Mouse (Mus musculus) hindbrain, embryonic 13.5 days (tissue): ENCODE measurements around the gene Zfp281. TPM values are rescaled to one million over a fixed set of nuclear protein-coding genes. Genes with fewer than 3 reads are reported as not detected.

Source experiments
- ATAC-seq: fragments of 200-750 bp; cut with Nextera tagmentation; 2 replicates; pipeline ENCODE4 v1.8.0; 2017; ENCODE audit warnings: moderate TSS enrichment; ENCODE audit not compliant: low FRiP score
- H3K27ac ChIP-seq: fragments of 300-500 bp; sonication (generic); 2 replicates; pipeline ENCODE4 v1.5.1; 2015; ENCODE audit warnings: inconsistent platforms, mild to moderate bottlenecking, moderate library complexity
- H3K27me3 ChIP-seq: fragments of 300-500 bp; sonication (generic); 2 replicates; pipeline ENCODE4 v1.6.1; 2015; ENCODE audit warnings: mild to moderate bottlenecking, inconsistent platforms
- H3K36me3 ChIP-seq: fragments of 300-500 bp; sonication (generic); 2 replicates; pipeline ENCODE4 v1.6.1; 2015; ENCODE audit warnings: mild to moderate bottlenecking, inconsistent platforms
- H3K4me1 ChIP-seq: fragments of 300-500 bp; sonication (generic); replicated peaks from 2 replicates; pipeline ENCODE4 v1.6.1; 2015; ENCODE audit warnings: inconsistent platforms
- H3K4me2 ChIP-seq: fragments of 300-500 bp; sonication (generic); 2 replicates; pipeline ENCODE4 v1.6.1; 2015; ENCODE audit warnings: inconsistent platforms, mild to moderate bottlenecking, moderate library complexity
- H3K4me3 ChIP-seq: fragments of 300-500 bp; sonication (generic); 2 replicates; pipeline ENCODE4 v1.5.1; 2015; ENCODE audit warnings: mild to moderate bottlenecking, inconsistent platforms
- H3K9ac ChIP-seq: fragments of 300-500 bp; sonication (generic); 2 replicates; pipeline ENCODE4 v1.6.1; 2015; ENCODE audit warnings: mild to moderate bottlenecking, inconsistent platforms
- H3K9me3 ChIP-seq: fragments of 300-500 bp; sonication (generic); 2 replicates; pipeline ENCODE4 v1.6.1; 2016; ENCODE audit warnings: inconsistent platforms
- WGBS: fragments of 180-500 bp; shearing (Covaris S2); methylation state at CpG from one replicate; pipeline ENCODE4 v1.1.7; 2015; 5-methylcytosine and 5-hydroxymethylcytosine counted together
- polyA plus RNA-seq: library from polyadenylated mRNA; unstranded; fragments of >200 nt; fragmentation: Nextera tagmentation; extraction: Ambion mirVana; gene quantifications from 2 replicates; pipeline ENCODE4 v1.2.1, GENCODE M21; 2015

Zfp281 gene
- polyA plus RNA-seq, 1 experiment from 2014 or later: 25.6 TPM

DNA sequence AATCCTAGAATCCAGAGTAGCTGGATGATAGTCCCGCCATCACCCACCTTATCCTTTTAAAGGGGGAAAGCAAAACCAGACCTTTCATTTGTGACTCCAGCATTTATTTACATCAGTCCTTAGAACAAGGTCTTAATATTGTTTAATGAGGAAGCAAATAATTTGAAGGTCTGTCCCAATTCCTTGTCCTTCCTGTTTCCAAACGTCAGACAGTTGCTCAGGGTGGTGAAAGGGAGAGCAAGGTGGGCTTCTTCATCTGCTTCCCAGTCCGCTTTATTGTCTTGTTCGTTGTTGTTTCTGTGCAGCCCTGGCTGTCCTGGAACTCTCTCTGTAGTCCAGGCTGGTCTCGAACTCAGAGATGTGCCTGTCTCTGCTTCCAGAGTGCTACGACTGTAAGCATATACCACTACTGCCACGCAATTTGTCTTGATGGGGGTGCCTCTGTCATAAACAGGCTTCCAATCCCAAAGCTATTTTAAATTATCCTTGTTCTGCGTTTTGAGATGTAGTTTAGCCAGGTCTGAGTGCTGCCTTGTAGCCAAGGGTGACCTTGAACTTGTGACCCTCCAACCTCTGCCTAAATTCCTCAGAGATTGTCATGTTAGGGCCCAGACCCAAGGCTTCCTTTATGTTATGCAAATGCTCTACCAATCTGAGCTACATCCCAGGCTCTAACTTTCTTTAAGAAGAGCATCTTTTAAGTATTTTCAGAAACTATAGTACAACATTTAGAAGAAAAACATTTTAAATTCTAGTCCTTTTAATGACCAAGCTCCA is 21.3 kb downstream of the Zfp281 start:
- Histone ChIP-seq H3K4me3 (no peak overlapping the region), H3K9me3 (no peaks in the 10 kb centered on the region), H3K27ac (no peak overlapping the region), H3K36me3 (no peaks in the 10 kb centered on the region), H3K27me3 (no peaks in the 10 kb centered on the region), H3K9ac (no peak overlapping the region), H3K4me1 (no peaks in the 10 kb centered on the region), H3K4me2 (no peak overlapping the region)
- ATAC-seq: no peak
- 91% methylated on average over 8 of the region's 8 CpGs for WGBS

DNA sequence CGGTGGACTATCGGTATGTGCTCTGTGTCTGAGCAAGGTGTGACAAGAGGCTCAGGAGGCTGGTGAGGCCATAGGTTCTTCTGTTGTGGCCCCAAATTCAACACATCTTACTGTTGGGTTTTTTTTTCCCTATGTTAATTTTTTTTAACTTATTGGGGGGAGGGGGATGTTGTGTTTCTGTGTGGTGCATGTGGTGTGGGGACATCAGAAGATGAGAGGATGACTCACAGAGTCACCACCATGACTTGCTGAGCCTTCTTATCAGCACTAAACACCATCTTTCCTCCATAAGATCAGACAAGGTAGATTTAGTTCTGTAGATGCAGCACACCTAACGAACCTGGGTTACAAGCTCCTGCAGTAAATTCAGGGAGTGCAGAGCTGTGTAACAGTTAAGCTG is 27.4 kb downstream of the Zfp281 start:
- 91% methylated on average over 3 of the region's 3 CpGs for WGBS
- H3K4me1 ChIP-seq: no peaks in the 10 kb centered on the region
- no peaks in the 10 kb centered on the region for H3K9me3 ChIP-seq
- H3K4me3 ChIP-seq: no peak overlapping the region
- no peak overlapping the region for H3K9ac ChIP-seq
- H3K27me3 ChIP-seq: no peaks in the 10 kb centered on the region
- no peak overlapping the region for H3K27ac ChIP-seq
- no peaks in the 10 kb centered on the region for H3K36me3 ChIP-seq
- no peak overlapping the region for H3K4me2 ChIP-seq
- no peak for ATAC-seq

DNA sequence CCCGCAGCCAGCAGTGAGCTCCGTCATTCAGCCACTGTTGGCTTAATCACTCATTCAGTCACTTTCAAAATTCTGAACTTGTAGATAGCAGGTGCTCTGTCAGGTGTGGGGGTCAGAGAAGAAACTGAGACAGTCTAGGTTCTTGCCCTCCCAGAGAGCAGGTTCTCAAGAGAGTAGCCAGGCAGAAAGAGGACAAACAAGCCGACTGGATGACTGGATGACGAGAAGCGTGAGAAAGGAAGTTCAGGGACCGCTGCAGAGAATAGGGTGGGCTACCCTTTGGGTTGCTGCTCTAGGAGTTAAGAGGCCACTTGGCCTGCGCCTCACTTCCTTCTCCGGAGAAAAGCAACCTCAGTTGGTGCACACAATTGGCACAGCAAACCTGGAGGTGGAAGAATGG is 28.8 kb downstream of the Zfp281 start:
- H3K36me3 ChIP-seq: no peaks in the 10 kb centered on the region
- 87% methylated on average over 8 of the region's 8 CpGs for WGBS
- H3K27me3 ChIP-seq: no peaks in the 10 kb centered on the region
- no peak overlapping the region for H3K4me2 ChIP-seq
- H3K9me3 ChIP-seq: no peaks in the 10 kb centered on the region
- no peak overlapping the region for H3K27ac ChIP-seq
- H3K9ac ChIP-seq: no peak overlapping the region
- no peaks in the 10 kb centered on the region for H3K4me1 ChIP-seq
- ATAC-seq: no peak
- no peak overlapping the region for H3K4me3 ChIP-seq

DNA sequence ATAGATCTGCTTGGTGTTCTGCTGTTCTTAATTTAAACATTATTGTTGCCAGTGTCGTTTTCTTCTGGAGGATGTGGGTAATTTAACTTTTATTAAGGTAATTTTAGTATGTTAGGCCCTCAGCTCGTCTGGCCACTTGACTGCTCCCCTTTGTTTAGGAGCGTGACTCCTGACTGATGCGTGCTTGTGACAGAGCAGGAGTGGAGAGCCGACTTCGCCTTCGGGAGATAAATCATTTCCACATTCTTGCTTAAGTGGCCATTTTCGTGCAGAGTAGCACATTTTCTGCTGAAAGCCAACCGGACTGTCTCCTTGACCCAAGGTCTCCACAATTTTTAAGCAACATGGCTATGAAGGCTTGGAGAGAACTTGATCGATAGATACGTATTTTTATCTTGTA is 29.7 kb downstream of the Zfp281 start:
- Histone ChIP-seq H3K27me3 (no peaks in the 10 kb centered on the region), H3K9ac (no peak overlapping the region), H3K36me3 (no peaks in the 10 kb centered on the region), H3K27ac (no peak overlapping the region), H3K4me3 (no peak overlapping the region), H3K4me1 (no peaks in the 10 kb centered on the region), H3K9me3 (no peaks in the 10 kb centered on the region), H3K4me2 (no peak overlapping the region)
- WGBS: 58% methylated on average over 11 of the region's 11 CpGs
- ATAC-seq: no peak

GRCm38 (mm10) chr1:136656619-136657018 is 31.9 kb downstream of the Zfp281 start:
- WGBS: 87% methylated on average over 7 of the region's 7 CpGs
- Histone ChIP-seq H3K4me1 (peaks cover 4% of the 10 kb centered on the region), H3K36me3 (no peaks in the 10 kb centered on the region), H3K9ac (no peak overlapping the region), H3K4me3 (no peak overlapping the region), H3K27me3 (no peaks in the 10 kb centered on the region), H3K27ac (no peak overlapping the region), H3K4me2 (no peak overlapping the region), H3K9me3 (no peaks in the 10 kb centered on the region)
- no peak for ATAC-seq

DNA sequence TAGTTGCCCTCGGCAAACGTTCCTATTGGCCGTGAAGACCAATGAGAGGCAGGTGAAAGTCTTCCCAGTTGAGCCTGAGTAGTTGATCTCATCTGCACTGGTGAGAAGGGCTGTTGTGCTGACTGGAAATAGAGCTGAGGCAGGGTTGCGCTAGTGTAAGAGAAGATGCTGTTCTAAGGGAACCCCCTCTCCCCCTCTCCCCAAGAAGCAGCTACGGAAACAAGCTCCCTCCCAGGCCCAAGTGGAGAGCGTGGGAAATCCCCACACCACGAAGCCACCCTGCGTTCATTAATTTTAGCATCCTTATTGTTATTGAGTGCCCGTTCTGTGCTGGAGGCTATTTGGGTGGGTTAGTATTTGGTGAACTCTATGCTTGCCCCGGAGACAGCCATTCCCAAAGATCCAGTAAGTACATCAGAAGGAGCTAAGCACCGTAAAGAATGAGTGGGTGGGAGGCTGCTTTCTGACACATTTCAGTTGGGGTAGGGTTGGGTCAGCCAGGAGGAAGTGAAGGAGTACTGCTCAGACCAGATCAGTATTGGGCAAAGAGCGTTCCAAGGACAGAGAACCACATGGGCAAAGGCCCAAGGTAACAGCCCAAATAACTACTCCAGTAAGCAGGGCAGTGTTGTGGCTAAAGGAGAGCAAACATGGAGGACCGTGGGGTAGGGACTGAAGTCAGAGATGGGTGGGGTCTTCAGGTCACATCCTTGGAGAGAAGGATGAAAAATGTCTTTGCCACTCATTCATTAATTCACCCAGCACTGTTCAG is 33.9 kb downstream of the Zfp281 start:
- no peak overlapping the region for H3K4me3 ChIP-seq
- H3K36me3 ChIP-seq: no peaks in the 10 kb centered on the region
- peaks cover 12% of the 10 kb centered on the region for H3K4me1 ChIP-seq
- H3K4me2 ChIP-seq: no peak overlapping the region
- no peaks in the 10 kb centered on the region for H3K9me3 ChIP-seq
- no peaks in the 10 kb centered on the region for H3K27me3 ChIP-seq
- no peak for ATAC-seq
- no peak overlapping the region for H3K27ac ChIP-seq
- 90% methylated on average over 13 of the region's 13 CpGs for WGBS
- H3K9ac ChIP-seq: no peak overlapping the region

GRCm38 (mm10) chr1:136659337-136659736 is 34.6 kb downstream of the Zfp281 start:
- Histone ChIP-seq H3K9ac (no peak overlapping the region), H3K9me3 (no peaks in the 10 kb centered on the region), H3K27me3 (no peaks in the 10 kb centered on the region), H3K36me3 (no peaks in the 10 kb centered on the region), H3K27ac (no peak overlapping the region), H3K4me3 (no peak overlapping the region), H3K4me2 (no peak overlapping the region), H3K4me1 (peaks cover 12% of the 10 kb centered on the region)
- 83% methylated on average over 9 of the region's 9 CpGs for WGBS
- no peak for ATAC-seq

DNA sequence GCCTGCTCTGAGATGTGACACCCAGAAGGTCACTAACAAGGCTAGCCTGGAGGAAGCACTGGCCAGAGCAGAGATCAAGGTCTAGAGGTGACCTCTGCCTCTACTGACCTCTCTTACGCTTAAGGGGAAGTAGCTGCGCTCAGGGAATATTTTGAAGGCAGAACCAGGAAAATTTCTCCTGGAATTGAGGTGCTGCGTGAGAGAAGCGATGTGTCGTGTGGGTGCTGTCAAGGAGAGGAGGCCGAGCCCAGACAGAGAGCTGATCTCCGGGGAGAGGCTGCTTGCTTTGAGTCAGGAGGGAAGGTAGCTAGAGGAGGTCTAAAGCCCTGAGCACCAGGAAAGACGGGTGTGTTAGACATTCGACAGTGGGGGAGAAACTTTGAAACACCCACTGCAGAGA is 35.2 kb downstream of the Zfp281 start:
- Histone ChIP-seq H3K4me1 (peaks cover 12% of the 10 kb centered on the region), H3K4me2 (no peak overlapping the region), H3K36me3 (no peaks in the 10 kb centered on the region), H3K9me3 (no peaks in the 10 kb centered on the region), H3K27ac (no peak overlapping the region), H3K27me3 (no peaks in the 10 kb centered on the region), H3K4me3 (no peak overlapping the region), H3K9ac (no peak overlapping the region)
- 77% methylated on average over 9 of the region's 9 CpGs for WGBS
- ATAC-seq: no peak

- Histone ChIP-seq H3K9me3 (no peaks in the 10 kb centered on the region), H3K27ac (no peak overlapping the region), H3K4me3 (no peak overlapping the region), H3K4me1 (peaks cover 12% of the 10 kb centered on the region), H3K4me2 (peak overlapping the region; percentile 27; the same call in 1 of the 2 replicates), H3K9ac (no peak overlapping the region), H3K36me3 (no peaks in the 10 kb centered on the region), H3K27me3 (no peaks in the 10 kb centered on the region)
- 23% methylated on average over 9 of the region's 9 CpGs for WGBS
- ATAC-seq: no peak
Observed at GRCm38 (mm10) chr1:136661511-136661910, 36.8 kb downstream of the Zfp281 start.

- WGBS: 15% methylated on average over 10 of the region's 10 CpGs
- H3K4me3 ChIP-seq: no peak overlapping the region
- H3K9ac ChIP-seq: no peak overlapping the region; the same call in 1 of the 2 replicates
- ATAC-seq: no peak
- no peaks in the 10 kb centered on the region for H3K27me3 ChIP-seq
- H3K4me1 ChIP-seq: peaks cover 12% of the 10 kb centered on the region
- H3K4me2 ChIP-seq: peak overlapping the region; percentile 27; the same call in 1 of the 2 replicates
- H3K27ac ChIP-seq: no peak overlapping the region
- H3K9me3 ChIP-seq: no peaks in the 10 kb centered on the region
- no peaks in the 10 kb centered on the region for H3K36me3 ChIP-seq
Observed at GRCm38 (mm10) chr1:136661939-136662563, 37.4 kb downstream of the Zfp281 start.

DNA sequence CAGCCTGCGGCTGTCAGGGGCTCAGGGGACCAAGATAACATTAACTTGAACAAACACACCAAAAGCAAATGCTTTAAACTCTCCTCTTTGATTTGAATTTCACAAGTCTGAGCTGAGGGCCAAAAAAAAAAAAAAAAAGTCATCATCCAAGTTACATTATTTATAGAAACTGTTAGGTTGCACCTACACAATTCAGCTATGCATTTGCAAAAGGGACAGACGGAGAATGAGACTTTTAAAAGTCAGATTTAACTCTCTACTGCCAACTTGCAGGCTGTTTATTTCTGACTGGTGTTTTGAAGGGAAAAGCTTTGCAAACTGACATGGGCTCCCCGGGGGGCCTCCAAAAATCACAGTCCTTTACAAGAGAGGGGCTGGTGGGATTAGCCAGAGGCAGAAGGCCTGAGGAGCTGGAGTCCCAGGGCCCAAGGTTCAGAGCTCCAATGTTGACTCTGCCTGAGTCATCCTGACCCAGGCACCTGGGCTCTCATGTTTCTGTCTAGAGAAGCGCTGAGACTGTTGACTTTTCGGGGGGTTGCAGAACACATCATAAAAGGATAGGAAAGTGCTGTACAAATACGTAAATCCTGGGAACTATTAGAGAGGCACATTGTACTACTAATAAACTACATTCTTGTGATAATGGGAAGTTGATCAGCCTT is 40.4 kb downstream of the Zfp281 start:
- Histone ChIP-seq H3K4me2 (no peak overlapping the region), H3K27ac (no peak overlapping the region), H3K9me3 (no peaks in the 10 kb centered on the region), H3K4me3 (no peak overlapping the region), H3K9ac (no peak overlapping the region), H3K27me3 (no peaks in the 10 kb centered on the region), H3K4me1 (peaks cover 12% of the 10 kb centered on the region), H3K36me3 (no peaks in the 10 kb centered on the region)
- 64% methylated on average over 6 of the region's 6 CpGs for WGBS
- no peak for ATAC-seq

DNA sequence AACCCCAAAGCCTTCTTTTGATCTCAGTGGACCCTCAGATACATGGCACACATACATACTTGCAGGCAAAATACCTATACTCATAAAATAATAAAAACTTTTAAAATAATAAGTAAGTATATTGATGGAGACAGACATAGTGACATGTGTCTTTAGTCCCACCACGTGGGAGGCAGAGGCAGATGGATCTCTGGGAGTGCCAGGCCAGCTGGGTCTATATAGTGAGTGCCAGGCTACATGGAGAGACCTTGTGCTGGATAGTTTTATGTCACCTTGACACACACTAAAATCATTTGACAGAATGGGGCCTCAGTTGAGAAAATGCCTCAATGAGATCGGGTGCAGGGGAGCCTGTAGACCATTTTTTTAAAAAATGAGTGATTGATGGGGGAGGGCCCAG is 41.8 kb downstream of the Zfp281 start:
- H3K27ac ChIP-seq: no peak overlapping the region
- WGBS: 74% methylated on average over 2 of the region's 2 CpGs
- peaks cover 9% of the 10 kb centered on the region for H3K4me1 ChIP-seq
- H3K9me3 ChIP-seq: no peaks in the 10 kb centered on the region
- no peak overlapping the region for H3K9ac ChIP-seq
- H3K4me3 ChIP-seq: no peak overlapping the region
- no peaks in the 10 kb centered on the region for H3K27me3 ChIP-seq
- no peak overlapping the region for H3K4me2 ChIP-seq
- no peaks in the 10 kb centered on the region for H3K36me3 ChIP-seq
- ATAC-seq: no peak
